Mouse (Mus musculus): ENCODE results near the gene Klhdc8b.

The Klhdc8b gene

DNA sequence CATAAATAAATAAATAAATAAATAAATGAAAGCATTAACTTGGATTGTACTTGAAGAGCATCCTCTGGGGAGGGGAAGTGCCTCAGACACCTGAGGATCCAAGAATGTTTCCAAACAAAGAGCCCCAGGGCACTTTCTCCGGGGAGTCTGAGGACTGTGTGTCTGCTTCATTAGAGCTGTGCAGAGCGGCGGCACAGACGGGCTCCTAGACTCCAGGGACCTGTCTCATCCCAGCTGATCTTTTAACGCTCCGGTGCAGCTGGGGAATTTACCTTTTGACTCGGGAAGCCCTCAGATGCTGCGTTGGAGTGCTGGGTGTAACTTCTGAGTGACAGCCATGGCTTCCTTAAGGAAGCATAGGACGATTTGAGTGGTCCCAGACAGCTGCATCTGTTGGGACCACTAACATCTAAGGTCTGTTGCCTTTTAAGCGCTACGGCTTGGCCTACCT lies at the start of gene Klhdc8b:
TSS of gene Klhdc8b (minus strand) at position 401 of the 451 bp plus-strand sequence.
- peak; percentile 33 for DNase-seq (ENCODE audit: low read depth, low spot score)

DNA sequence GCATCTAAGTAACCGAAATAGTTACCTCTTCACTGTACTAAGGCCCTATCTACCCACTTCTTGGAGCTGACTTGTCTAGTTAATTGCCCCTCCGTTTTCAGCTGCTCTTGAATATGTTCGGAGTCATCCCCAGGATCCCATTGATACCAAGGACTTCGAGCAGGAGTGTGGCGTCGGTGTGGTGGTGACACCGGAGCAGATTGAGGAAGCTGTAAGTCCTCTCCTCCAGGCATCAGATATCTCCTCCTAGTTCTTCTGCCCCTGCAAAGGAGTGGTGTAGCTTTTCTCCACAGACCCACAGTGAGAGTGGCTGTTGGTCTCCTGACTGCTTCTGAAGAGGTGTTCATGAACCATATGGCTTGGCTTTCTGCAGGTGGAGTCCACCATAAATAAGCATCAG lies 47.4 kb upstream of the Klhdc8b start:
- DNase-seq (ENCODE audit: low read depth, low spot score): no peak

DNA sequence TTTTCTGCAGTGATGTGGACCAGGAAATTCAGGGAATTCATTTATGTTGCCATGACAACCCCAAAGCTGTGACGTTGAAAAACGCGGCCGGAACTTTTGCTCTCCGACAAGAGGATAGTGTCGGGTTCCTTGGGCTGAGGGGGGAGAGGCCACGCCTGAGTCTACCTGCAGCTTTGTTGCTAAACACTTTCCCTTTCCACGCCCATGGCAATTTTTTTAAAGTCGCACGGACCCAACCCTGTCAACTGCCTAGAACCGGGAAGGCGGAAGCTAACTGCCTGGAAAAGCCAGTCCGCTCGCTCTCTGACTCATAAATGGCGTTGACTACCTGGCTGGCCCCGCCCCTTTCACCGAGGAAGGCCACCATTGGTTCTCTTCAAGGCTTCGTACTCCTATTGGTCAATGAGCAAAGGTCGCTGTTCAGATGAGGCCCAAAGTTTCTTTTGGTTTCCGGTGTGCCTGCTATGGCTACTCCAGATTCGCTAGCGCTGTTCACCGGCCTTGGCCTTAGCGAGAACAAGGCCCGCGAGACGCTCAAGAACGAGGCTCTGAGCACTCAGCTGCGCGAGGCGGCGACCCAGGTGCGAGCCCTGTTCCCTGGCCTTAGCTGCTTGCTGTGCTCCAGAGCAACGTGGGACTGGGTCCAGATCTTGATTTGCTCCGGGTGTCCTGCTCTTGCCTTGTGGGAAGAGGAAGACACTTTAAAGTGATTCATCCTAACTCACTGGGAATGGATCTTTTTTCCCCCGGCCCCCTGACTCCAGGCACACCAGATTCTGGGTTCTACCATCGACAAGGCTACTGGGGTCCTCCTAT lies 46.4 kb upstream of the Klhdc8b start, which contains the start of gene Qars:
TSS of gene Qars (plus strand) at position 88 of the 816 bp plus-strand sequence.
- peak; percentile 99 for DNase-seq (ENCODE audit: low read depth, low spot score)

DNA sequence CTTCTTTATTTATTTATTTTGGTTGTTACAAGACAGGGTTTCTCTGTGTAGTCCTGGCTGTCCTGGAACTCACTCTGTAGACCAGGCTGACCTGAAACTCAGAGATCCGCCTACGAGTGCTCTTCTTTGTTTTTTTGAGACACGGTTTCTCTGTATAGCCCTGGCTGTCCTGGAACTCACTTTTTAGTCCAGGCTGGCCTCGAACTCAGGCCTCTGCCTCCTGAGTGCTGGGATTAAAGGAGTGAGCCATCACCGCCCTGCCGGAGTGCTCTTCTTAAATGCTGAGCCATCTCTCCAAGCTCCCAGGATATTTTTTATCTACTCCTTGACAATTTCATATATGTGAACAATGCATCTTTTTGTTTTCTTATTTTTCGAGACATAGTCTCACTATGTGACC lies 45.5 kb upstream of the Klhdc8b start:
- no peak for DNase-seq (ENCODE audit: low read depth, low spot score)

DNA sequence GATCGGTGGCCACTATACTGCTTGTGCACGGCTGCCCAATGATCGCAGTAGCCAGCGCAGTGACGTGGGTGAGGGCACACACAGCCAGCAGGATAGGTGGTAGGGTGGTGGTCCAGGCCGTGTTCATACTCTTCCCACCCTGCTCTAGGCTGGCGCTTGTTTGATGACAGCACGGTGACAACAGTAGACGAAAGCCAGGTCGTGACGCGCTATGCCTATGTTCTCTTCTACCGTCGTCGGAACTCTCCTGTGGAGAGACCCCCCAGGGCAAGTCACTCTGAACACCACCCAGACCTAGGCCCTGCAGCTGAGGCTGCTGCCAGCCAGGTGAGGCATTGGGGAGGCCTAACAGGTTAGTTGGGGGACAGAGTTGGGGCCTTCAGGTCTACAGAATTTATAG lies 38.6 kb upstream of the Klhdc8b start:
- no peak for DNase-seq (ENCODE audit: low read depth, low spot score)

DNA sequence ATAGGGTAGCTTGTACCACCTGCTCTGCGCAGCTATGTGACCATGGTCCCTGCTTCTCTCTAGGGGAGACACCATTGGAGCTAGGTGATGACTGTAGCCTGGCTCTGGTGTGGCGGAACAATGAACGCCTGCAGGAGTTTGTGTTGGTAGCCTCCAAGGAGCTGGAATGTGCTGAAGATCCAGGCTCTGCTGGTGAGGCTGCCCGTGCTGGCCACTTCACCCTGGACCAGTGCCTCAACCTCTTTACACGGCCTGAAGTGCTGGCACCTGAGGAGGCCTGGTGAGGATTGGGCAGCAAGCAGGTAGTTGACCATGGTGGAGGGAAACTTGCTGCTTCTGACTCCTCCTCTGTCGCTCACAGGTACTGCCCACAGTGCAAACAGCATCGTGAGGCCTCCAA lies 37.9 kb upstream of the Klhdc8b start:
- DNase-seq (ENCODE audit: low read depth, low spot score): no peak

DNA sequence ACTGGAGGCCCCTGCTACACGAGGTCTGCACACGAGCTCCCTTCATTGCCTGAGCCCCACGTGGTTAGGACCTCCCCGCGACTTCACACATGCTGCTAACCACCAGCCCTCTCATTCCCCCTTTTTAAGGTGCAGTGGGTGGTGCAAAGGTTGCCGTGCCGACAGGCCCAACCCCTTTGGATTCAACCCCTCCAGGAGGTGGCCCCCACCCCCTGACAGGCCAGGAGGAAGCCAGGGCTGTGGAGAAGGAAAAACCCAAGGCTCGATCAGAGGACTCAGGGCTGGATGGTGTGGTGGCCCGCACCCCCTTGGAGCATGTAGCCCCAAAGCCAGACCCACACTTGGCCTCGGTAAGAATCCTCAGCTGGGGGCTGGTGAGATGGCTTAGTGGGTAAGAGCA lies 33.5 kb upstream of the Klhdc8b start:
- DNase-seq (ENCODE audit: low read depth, low spot score): no peak

DNA sequence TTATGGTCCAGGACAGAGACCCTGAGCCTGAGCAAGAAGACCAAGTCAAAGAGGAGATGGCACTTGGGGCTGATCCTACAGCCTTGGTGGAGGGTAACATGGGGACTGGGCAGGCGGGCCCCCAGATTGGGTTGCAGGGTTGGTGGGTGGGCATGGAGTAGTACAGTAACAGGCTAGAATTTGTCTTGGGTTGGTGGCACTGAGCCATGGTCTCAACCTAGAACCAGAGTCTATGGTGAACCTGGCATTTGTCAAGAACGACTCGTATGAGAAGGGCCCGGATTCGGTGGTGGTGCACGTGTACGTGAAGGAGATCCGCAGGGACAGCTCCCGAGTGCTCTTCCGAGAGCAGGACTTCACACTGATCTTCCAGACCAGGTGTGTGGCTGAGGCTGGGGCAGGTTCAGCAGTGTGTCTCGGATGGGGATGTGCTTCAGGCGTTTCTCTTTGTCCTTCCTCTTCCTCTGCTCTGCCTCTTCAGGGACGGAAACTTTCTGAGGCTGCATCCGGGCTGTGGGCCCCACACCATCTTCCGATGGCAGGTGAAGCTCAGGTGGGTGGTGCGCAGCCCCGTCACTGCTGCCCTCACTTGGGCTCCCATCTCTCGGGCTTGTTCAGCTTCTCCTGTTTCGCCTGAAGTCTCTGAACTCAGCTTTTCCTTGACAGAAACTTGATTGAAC lies 32.9 kb upstream of the Klhdc8b start:
- DNase-seq (ENCODE audit: low read depth, low spot score): no peak

DNA sequence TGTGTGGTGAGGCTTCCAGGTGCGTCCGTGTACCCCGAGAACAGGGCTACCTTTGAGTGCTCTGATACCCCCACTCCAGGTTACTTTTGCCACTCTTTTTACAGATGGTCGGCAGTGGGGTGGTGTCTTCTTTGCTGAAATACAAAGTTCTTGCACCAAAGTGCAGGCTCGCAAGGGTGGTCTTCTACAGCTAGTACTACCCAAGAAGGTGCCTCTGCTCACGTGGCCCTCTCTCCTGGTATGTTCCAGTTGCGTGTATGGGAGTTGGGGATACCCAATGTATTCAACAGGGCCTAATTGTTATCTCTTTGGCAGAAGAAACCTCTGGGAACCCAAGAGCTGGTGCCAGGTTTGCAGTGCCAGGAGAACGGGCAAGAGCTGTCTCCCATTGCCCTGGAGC lies 31.9 kb upstream of the Klhdc8b start:
- no peak for DNase-seq (ENCODE audit: low read depth, low spot score)

DNA sequence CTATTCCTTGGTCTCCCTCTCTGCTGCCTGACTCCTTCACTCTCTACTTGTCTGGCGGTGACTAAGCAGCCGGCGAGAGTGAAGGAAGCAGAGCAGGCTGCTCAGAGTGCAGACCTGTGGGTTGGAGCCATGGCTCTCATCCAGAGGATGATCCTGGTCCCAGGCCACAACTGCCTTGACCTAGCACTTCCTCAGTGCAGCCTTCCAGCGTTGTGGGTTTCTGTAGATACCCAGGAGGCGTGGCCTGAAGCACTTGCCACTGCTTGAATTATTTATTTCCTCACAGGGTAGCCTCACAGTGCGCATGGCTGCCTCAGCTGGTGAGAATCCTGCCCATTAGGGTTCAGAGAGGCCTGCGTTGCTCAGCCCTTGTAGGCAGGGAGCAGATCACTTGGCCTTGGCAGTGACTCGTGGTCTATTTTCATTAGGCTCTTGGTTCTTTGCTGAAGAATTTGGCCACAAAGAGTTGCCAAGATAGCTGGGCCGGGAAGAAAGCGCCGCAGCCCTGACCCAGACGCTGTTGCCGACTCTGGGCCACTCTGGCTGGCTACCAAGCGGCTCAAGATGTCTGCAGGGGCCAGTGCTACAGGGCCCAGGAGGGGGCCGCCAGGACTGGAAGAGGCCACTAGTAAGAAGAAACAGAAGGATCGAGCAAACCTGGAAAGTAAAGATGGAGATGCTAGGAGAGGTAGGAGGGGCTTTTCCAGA lies 30.8 kb upstream of the Klhdc8b start:
- peak; percentile 80 for DNase-seq (ENCODE audit: low read depth, low spot score)

DNA sequence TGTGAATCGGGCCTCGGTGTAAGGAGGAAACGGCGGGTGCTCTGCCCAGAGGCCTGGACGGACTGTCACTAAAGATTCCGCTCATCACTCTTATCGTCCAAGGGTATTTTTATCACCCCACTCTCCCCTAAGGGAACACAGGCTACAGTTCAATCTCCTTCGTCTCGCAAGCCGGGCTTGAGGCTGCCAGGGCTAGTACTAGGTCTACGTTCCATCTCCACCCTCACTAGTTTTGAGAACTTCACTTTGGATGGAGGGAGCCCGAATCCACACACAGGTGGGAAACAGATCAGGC lies 29.9 kb upstream of the Klhdc8b start:
- DNase-seq (ENCODE audit: low read depth, low spot score): peak; percentile 46

DNA sequence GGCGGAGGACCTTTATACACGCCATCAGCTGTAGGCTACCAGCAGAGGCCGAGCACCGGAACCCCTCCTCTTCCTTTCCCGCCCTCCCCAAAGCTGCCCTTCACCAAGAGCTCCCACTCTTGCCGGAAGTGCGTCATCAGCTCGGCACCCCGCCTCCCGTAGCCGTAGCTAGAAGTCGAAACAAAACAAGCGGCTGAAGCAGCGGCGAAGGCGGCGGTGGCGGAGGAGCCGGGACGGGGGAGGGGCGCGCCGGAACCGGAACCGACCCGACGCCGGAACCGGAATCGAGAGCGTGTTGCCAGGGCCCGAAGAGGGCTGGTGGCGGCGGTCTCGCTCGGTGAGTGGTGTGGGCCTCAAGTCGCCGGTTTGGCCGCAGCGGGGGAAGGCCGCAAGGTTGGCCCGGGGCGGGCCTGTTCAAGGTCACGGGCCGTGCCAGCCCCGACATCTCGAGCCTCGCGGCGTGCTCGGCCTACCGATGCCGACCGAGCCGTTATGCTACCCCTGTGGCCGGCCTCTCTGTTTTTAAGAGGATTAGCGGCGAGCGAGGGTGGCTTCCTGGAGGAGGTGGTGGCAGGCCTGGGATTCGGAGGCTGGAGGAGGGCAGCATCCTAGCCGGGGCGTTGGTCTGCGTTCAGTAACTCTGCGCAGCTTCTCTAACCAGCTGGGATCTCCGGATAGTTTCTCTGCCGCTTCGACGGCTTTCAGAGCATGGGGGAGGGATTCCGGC lies 29.3 kb upstream of the Klhdc8b start, which contains the start of gene Usp19:
TSS of gene Usp19 (plus strand) at position 44 of the 727 bp plus-strand sequence.
- peak; percentile 98 for DNase-seq (ENCODE audit: low read depth, low spot score)

DNA sequence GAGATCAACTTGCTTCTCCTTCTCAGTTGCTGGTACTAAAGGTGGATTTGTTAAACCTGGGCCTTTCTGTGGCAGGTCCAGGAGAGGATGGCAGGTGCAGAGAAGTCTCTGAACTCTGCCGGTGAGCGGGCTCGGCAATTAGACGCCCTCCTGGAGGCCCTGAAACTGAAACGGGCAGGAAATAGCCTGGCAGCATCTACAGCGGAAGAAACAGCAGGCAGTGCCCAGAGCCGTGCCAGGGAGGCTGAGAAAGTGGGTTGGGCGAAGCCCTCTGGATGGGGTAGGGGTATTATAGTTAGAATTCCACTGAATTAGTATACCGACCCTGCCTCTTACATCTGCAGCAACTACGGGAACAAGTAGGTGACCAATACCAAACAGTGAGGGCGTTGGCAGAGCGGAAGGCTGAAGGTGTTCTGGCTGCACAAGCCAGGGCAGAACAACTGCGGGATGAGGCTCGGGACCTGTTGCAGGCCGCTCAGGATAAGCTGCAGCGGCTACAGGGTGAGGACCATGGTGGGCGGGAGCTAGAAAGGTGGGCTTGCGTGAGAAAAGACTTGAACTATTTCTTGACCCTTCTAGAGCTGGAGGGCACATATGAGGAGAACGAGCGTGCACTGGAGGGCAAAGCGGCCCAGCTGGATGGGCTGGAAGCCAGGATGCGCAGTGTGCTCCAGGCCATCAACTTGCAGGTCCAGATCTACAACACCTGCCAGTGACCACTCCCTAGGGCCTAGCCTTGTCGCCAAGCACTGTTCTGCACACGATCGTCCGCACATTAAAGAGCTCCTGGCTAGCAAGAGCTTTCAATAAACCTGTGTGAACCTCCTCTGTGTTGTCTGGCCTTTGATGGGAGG lies 28.5 kb upstream of the Klhdc8b start:
- DNase-seq (ENCODE audit: low read depth, low spot score): no peak

DNA sequence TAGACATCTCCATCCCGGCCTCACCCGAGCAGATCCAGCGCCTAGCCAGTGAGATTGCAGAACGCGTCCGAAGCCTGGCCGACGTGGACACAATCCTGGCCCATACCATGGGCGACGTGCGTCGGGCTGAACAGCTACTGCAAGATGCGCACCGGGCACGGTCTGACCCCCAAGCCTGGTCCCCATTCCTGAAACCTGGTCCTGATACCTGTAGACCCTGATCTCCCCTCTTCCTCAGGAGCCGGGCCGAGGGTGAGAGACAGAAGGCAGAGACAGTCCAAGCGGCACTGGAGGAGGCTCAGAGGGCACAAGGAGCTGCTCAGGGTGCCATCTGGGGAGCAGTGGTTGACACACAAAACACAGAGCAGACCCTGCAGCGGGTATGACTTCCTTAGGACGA lies 27.8 kb upstream of the Klhdc8b start:
- DNase-seq (ENCODE audit: low read depth, low spot score): no peak

DNA sequence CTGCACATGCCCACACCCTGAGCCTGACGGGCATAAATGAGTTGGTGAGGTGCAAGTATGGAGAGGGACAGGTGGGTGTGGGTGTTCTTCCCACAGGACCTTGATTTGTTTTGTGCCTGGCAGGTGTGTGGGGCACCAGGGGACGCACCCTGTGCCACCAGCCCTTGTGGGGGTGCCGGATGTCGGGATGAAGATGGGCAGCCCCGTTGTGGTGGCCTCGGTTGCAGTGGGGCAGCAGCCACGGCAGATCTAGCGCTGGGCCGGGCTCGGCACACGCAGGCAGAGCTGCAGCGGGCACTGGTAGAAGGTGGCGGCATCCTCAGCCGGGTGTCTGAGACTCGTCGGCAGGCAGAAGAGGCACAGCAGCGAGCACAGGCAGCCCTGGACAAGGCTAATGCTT lies 27.0 kb upstream of the Klhdc8b start:
- DNase-seq (ENCODE audit: low read depth, low spot score): no peak

DNA sequence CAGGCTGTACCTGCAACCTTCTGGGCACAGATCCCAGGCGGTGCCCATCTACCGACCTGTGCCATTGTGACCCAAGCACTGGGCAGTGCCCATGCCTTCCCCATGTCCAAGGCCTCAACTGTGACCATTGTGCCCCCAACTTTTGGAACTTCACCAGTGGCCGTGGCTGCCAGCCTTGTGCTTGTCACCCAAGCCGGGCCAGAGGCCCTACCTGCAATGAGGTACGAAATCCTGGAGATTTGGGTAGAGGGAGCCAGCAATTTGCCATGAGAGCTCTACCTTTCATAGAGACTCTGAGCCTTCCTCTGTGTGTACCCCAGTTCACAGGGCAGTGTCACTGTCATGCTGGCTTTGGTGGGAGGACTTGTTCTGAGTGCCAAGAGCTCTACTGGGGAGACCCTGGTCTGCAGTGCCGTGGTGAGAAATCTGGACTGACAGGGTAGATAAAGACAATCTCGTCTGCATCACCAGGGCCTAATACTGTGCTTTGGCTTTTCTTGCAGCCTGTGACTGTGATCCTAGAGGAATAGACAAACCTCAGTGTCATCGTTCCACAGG lies 25.7 kb upstream of the Klhdc8b start:
- DNase-seq (ENCODE audit: low read depth, low spot score): no peak

DNA sequence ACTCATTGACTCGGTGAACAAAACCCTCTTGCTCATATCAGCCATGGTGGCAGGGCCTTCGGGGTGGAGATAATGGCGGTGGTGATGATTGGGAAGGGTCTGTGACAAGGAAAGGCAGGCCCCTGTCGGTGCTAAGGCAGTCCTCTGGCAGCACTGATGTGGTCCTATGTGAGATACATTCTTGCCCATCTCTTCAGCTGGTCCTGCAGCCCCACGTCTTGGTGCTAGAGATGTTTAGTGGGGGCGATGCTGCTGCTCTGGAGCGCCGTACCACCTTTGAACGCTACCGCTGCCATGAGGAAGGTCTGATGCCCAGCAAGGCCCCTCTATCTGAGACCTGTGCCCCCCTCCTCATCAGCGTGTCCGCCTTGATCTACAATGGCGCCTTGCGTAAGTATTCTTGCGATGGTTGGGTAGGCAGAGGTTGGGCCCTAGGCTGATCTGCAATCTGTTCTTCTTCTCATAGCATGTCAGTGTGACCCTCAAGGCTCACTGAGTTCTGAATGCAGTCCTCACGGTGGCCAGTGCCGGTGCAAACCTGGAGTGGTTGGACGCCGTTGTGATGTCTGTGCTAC lies 24.0 kb upstream of the Klhdc8b start:
- DNase-seq (ENCODE audit: low read depth, low spot score): no peak

DNA sequence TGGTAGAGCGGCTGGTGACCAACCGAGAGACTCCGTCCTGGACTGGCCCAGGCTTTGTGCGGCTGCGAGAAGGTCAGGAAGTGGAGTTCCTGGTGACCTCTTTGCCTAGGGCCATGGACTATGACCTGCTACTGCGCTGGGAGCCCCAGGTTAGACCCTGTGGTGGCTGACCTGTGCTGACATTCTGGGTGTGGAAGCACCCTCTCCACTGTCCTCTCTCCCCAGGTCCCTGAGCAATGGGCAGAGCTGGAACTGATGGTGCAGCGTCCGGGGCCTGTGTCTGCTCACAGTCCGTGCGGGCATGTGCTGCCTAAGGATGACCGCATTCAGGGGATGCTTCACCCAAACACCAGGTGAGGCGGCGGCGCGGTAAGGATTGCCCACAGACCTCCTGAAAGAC lies 22.6 kb upstream of the Klhdc8b start:
- DNase-seq (ENCODE audit: low read depth, low spot score): no peak

DNA sequence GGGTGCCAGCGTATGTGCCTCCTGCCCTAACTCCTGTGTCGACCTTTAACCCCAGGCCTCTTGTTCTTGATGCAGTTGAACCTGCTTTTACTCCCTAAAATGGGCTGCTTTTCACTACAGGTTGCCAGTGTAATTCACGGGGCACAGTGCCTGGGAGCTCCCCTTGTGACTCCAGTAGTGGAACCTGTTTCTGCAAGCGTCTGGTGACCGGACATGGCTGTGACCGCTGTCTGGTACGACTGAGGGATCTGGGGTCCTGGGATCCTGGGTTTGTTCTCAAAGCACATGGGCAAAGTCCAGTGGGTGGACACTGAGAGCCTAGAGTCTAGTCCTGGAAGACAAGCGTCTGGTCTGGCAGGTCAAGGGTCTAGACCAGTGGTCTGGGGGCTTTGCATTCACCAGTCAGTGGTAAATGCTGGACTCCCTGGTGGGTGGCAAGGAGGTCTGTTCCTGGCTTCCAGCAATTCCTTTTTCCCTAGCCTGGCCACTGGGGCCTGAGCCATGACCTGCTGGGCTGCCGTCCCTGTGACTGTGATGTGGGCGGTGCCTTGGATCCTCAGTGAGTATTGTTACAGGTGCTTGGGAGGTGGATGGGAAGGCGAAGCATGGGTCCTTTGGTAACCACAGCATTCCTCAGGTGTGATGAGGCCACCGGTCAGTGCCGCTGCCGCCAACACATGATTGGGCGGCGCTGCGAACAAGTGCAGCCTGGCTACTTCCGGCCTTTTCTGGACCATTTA lies 21.8 kb upstream of the Klhdc8b start:
- DNase-seq (ENCODE audit: low read depth, low spot score): no peak
